Mouse (Mus musculus) hindbrain, embryonic 13.5 days (tissue): ENCODE results near the gene Pfn1. TPM values are rescaled to one million over a fixed set of nuclear protein-coding genes. Genes with fewer than 3 reads are reported as not detected.

Experiments
- ATAC-seq: fragments of 200-750 bp; cut with Nextera tagmentation; 2 replicates; pipeline ENCODE4 v1.8.0; 2017; ENCODE audit warnings: moderate TSS enrichment; ENCODE audit not compliant: low FRiP score
- H3K27ac ChIP-seq: fragments of 300-500 bp; sonication (generic); 2 replicates; pipeline ENCODE4 v1.5.1; 2015; ENCODE audit warnings: inconsistent platforms, mild to moderate bottlenecking, moderate library complexity
- H3K27me3 ChIP-seq: fragments of 300-500 bp; sonication (generic); 2 replicates; pipeline ENCODE4 v1.6.1; 2015; ENCODE audit warnings: mild to moderate bottlenecking, inconsistent platforms
- H3K36me3 ChIP-seq: fragments of 300-500 bp; sonication (generic); 2 replicates; pipeline ENCODE4 v1.6.1; 2015; ENCODE audit warnings: mild to moderate bottlenecking, inconsistent platforms
- H3K4me1 ChIP-seq: fragments of 300-500 bp; sonication (generic); replicated peaks from 2 replicates; pipeline ENCODE4 v1.6.1; 2015; ENCODE audit warnings: inconsistent platforms
- H3K4me2 ChIP-seq: fragments of 300-500 bp; sonication (generic); 2 replicates; pipeline ENCODE4 v1.6.1; 2015; ENCODE audit warnings: inconsistent platforms, mild to moderate bottlenecking, moderate library complexity
- H3K4me3 ChIP-seq: fragments of 300-500 bp; sonication (generic); 2 replicates; pipeline ENCODE4 v1.5.1; 2015; ENCODE audit warnings: mild to moderate bottlenecking, inconsistent platforms
- H3K9ac ChIP-seq: fragments of 300-500 bp; sonication (generic); 2 replicates; pipeline ENCODE4 v1.6.1; 2015; ENCODE audit warnings: mild to moderate bottlenecking, inconsistent platforms
- H3K9me3 ChIP-seq: fragments of 300-500 bp; sonication (generic); 2 replicates; pipeline ENCODE4 v1.6.1; 2016; ENCODE audit warnings: inconsistent platforms
- WGBS: fragments of 180-500 bp; shearing (Covaris S2); methylation state at CpG from one replicate; pipeline ENCODE4 v1.1.7; 2015; 5-methylcytosine and 5-hydroxymethylcytosine counted together
- polyA plus RNA-seq: library from polyadenylated mRNA; unstranded; fragments of >200 nt; fragmentation: Nextera tagmentation; extraction: Ambion mirVana; gene quantifications from 2 replicates; pipeline ENCODE4 v1.2.1, GENCODE M21; 2015

The Pfn1 gene
- polyA plus RNA-seq, 1 experiment from 2014 or later = 865 TPM

GRCm38 (mm10) chr11:70619101-70619500 lies 35.3 kb downstream of the Pfn1 start, which contains the start of gene Chrne:
Chrne (minus strand) TSS chr11:70619216.
- H3K36me3 ChIP-seq = no peaks in the 10 kb centered on the region
- whole genome bisulfite sequencing = 47% methylated on average over 1 of the region's 1 CpGs
- no peak for ATAC-seq
- H3K4me1 ChIP-seq = peaks cover 12% of the 10 kb centered on the region
- peaks cover 22% of the 10 kb centered on the region for H3K27me3 ChIP-seq
- H3K27ac ChIP-seq = no peak within 1 kb of the TSS
- no peaks in the 10 kb centered on the region for H3K9me3 ChIP-seq
- no peak within 1 kb of the TSS for H3K4me3 ChIP-seq
- H3K4me2 ChIP-seq = no peak within 1 kb of the TSS
- no peak within 1 kb of the TSS for H3K9ac ChIP-seq

- 9% methylated on average over 21 of the region's 21 CpGs for WGBS
- Histone ChIP-seq H3K27ac (no peak within 1 kb of the TSS), H3K36me3 (peaks cover 29% of the 10 kb centered on the region), H3K9ac (peak within 1 kb of the TSS; percentile 62), H3K4me2 (peak within 1 kb of the TSS; percentile 54), H3K4me1 (peaks cover 12% of the 10 kb centered on the region), H3K4me3 (peak within 1 kb of the TSS; percentile 24), H3K9me3 (no peaks in the 10 kb centered on the region), H3K27me3 (peaks cover 22% of the 10 kb centered on the region)
- no peak; the same call in 1 of the 2 replicates for ATAC-seq
Observed at GRCm38 (mm10) chr11:70615516-70616093, 38.8 kb downstream of the Pfn1 start, which contains the start of gene 4930544D05Rik. 4930544D05Rik (plus strand) TSS chr11:70615848.

- H3K36me3 ChIP-seq = peaks cover 34% of the 10 kb centered on the region
- H3K27me3 ChIP-seq = peaks cover 22% of the 10 kb centered on the region
- no peaks in the 10 kb centered on the region for H3K9me3 ChIP-seq
- no peak overlapping the region for H3K27ac ChIP-seq
- peak overlapping the region; percentile 62 for H3K9ac ChIP-seq
- 2% methylated on average over 17 of the region's 17 CpGs for WGBS
- peak overlapping the region; percentile 54 for H3K4me2 ChIP-seq
- peak; percentile 49; the same call in 1 of the 2 replicates for ATAC-seq
- peaks cover 12% of the 10 kb centered on the region for H3K4me1 ChIP-seq
- H3K4me3 ChIP-seq = peak overlapping the region; percentile 24
Observed at GRCm38 (mm10) chr11:70615074-70615473, 39.4 kb downstream of the Pfn1 start.

- Histone ChIP-seq H3K27me3 (peaks cover 22% of the 10 kb centered on the region), H3K27ac (no peak overlapping the region), H3K9ac (no peak overlapping the region), H3K9me3 (no peaks in the 10 kb centered on the region), H3K4me1 (peaks cover 12% of the 10 kb centered on the region), H3K4me2 (no peak overlapping the region), H3K4me3 (no peak overlapping the region), H3K36me3 (peaks cover 60% of the 10 kb centered on the region)
- ATAC-seq = no peak
- 82% methylated on average over 7 of the region's 7 CpGs for WGBS
Observed at GRCm38 (mm10) chr11:70612505-70612904, 41.9 kb downstream of the Pfn1 start.

- H3K36me3 ChIP-seq = peaks cover 77% of the 10 kb centered on the region
- no peaks in the 10 kb centered on the region for H3K9me3 ChIP-seq
- H3K4me2 ChIP-seq = no peak overlapping the region
- H3K27me3 ChIP-seq = peaks cover 15% of the 10 kb centered on the region
- WGBS = 87% methylated on average over 4 of the region's 4 CpGs
- peaks cover 12% of the 10 kb centered on the region for H3K4me1 ChIP-seq
- H3K27ac ChIP-seq = no peak overlapping the region
- no peak overlapping the region for H3K9ac ChIP-seq
- no peak for ATAC-seq
- no peak overlapping the region for H3K4me3 ChIP-seq
Observed at GRCm38 (mm10) chr11:70610752-70611151, 43.7 kb downstream of the Pfn1 start.

- Histone ChIP-seq H3K4me3 (no peak overlapping the region), H3K27ac (no peak overlapping the region), H3K9ac (no peak overlapping the region), H3K4me2 (no peak overlapping the region), H3K27me3 (no peaks in the 10 kb centered on the region), H3K4me1 (no peaks in the 10 kb centered on the region), H3K9me3 (no peaks in the 10 kb centered on the region), H3K36me3 (peaks cover 99% of the 10 kb centered on the region)
- 88% methylated on average over 26 of the region's 26 CpGs for WGBS
- ATAC-seq = no peak
Observed at GRCm38 (mm10) chr11:70608381-70609066, 45.9 kb downstream of the Pfn1 start.

GRCm38 (mm10) chr11:70607611-70608010 lies 46.8 kb downstream of the Pfn1 start:
- Histone ChIP-seq H3K27ac (no peak overlapping the region), H3K27me3 (no peaks in the 10 kb centered on the region), H3K4me1 (no peaks in the 10 kb centered on the region), H3K4me2 (no peak overlapping the region), H3K9me3 (no peaks in the 10 kb centered on the region), H3K9ac (no peak overlapping the region), H3K36me3 (peaks cover 98% of the 10 kb centered on the region), H3K4me3 (no peak overlapping the region)
- no peak for ATAC-seq
- WGBS = 95% methylated on average over 9 of the region's 9 CpGs

GRCm38 (mm10) chr11:70606717-70607116 lies 47.7 kb downstream of the Pfn1 start:
- H3K27me3 ChIP-seq = no peaks in the 10 kb centered on the region
- H3K36me3 ChIP-seq = peaks cover 97% of the 10 kb centered on the region
- no peaks in the 10 kb centered on the region for H3K4me1 ChIP-seq
- H3K4me3 ChIP-seq = no peak overlapping the region
- WGBS = 78% methylated on average over 12 of the region's 12 CpGs
- ATAC-seq = no peak
- H3K4me2 ChIP-seq = no peak overlapping the region
- H3K9me3 ChIP-seq = no peaks in the 10 kb centered on the region
- no peak overlapping the region for H3K27ac ChIP-seq
- no peak overlapping the region for H3K9ac ChIP-seq

- no peak overlapping the region for H3K4me3 ChIP-seq
- no peak overlapping the region for H3K27ac ChIP-seq
- H3K36me3 ChIP-seq = peaks cover 89% of the 10 kb centered on the region
- no peaks in the 10 kb centered on the region for H3K9me3 ChIP-seq
- WGBS = 57% methylated on average over 14 of the region's 14 CpGs
- no peak for ATAC-seq
- H3K4me1 ChIP-seq = no peaks in the 10 kb centered on the region
- H3K4me2 ChIP-seq = no peak overlapping the region
- H3K9ac ChIP-seq = no peak overlapping the region
- H3K27me3 ChIP-seq = no peaks in the 10 kb centered on the region
Observed at GRCm38 (mm10) chr11:70605024-70605566, 49.3 kb downstream of the Pfn1 start.

Other genes with a start within 250 kb of the Pfn1 start
- gene Pelp1, start 244.6 kb downstream of the Pfn1 start, polyA plus RNA-seq = 33.3 and 33.6 TPM in 2 replicates
- 47.6 and 50.2 TPM in 2 replicates for gene Arrb2, start 222.0 kb downstream of the Pfn1 start, polyA plus RNA-seq
- 43.2 and 45.5 TPM in 2 replicates for gene Med11, start 202.7 kb downstream of the Pfn1 start, polyA plus RNA-seq
- gene Zmynd15, start 195.2 kb downstream of the Pfn1 start, polyA plus RNA-seq = 0.45 and 0.98 TPM in 2 replicates
- 4.6 and 6.7 TPM in 2 replicates for gene Cxcl16, start 194.7 kb downstream of the Pfn1 start, polyA plus RNA-seq
- 0.83 and 2.3 TPM in 2 replicates for gene Tm4sf5, start 149.4 kb downstream of the Pfn1 start, polyA plus RNA-seq
- gene Vmo1, start 140.0 kb downstream of the Pfn1 start, polyA plus RNA-seq = 0.31 TPM in 1 of 2 replicates, not detected in the other
- gene Gltpd2, start 135.4 kb downstream of the Pfn1 start, polyA plus RNA-seq = 0.25 and 0.29 TPM in 2 replicates
- 802 and 803 TPM in 2 replicates for gene Psmb6, start 129.3 kb downstream of the Pfn1 start, polyA plus RNA-seq
- gene Gm40193, start 121.7 kb downstream of the Pfn1 start, polyA plus RNA-seq = not detected in 2 replicates
- 9.0 and 10.1 TPM in 2 replicates for gene Pld2, start 114.6 kb downstream of the Pfn1 start, polyA plus RNA-seq
- gene Mink1, start 91.8 kb downstream of the Pfn1 start, polyA plus RNA-seq = 14.2 and 15.3 TPM in 2 replicates
- gene 4930544D05Rik, start 38.8 kb downstream of the Pfn1 start, polyA plus RNA-seq = not detected in 2 replicates
- not detected in 2 replicates for gene Chrne, start 35.4 kb downstream of the Pfn1 start, polyA plus RNA-seq
- gene Gp1ba, start 15.5 kb downstream of the Pfn1 start, polyA plus RNA-seq = 0.16 and 0.21 TPM in 2 replicates
- 109 TPM in 2 replicates for gene Rnf167, start 7.4 kb downstream of the Pfn1 start, polyA plus RNA-seq
- gene Slc25a11, start 7.2 kb downstream of the Pfn1 start, polyA plus RNA-seq = 159 and 173 TPM in 2 replicates
- gene Eno3, start 2.6 kb upstream of the Pfn1 start, polyA plus RNA-seq = 7.1 and 9.2 TPM in 2 replicates
- gene Spag7, start 14.8 kb upstream of the Pfn1 start, polyA plus RNA-seq = 162 and 169 TPM in 2 replicates
- 15.2 and 15.3 TPM in 2 replicates for gene Camta2, start 33.5 kb upstream of the Pfn1 start, polyA plus RNA-seq
- 1.6 TPM in 2 replicates for gene Inca1, start 45.5 kb upstream of the Pfn1 start, polyA plus RNA-seq
- gene Kif1c, start 45.9 kb upstream of the Pfn1 start, polyA plus RNA-seq = 1.5 and 1.7 TPM in 2 replicates
- gene Zfp3, start 109.6 kb upstream of the Pfn1 start, polyA plus RNA-seq = 14.2 and 15.0 TPM in 2 replicates
- gene Scimp, start 157.9 kb upstream of the Pfn1 start, polyA plus RNA-seq = 0.30 TPM in 1 of 2 replicates, not detected in the other
- 83.1 and 87.5 TPM in 2 replicates for gene Rabep1, start 190.1 kb upstream of the Pfn1 start, polyA plus RNA-seq